Mouse (Mus musculus): ENCODE results near the gene Ap5z1.

Gene Ap5z1

DNA sequence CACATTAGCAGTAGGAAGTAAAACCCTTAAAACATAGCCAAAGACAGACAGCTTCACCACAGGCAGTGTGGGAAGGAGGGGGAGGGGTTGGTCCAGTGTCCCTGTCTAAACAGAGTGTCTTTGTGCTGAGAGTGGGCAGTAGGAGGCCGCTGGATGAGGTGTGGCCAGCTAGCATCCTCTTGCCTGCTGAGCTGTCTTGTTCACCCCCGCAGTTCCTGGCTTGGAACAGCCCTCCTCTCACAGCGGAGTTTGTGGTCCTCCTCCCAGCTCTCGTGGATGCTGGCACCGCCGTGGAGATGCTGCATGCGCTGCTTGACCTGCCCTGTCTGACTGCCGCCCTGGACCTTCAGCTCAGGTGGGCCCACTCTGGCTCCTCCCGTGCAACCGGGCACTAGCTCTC lies 10.0 kb downstream of the Ap5z1 start:
- DNase-seq (ENCODE audit: low spot score): no peak

DNA sequence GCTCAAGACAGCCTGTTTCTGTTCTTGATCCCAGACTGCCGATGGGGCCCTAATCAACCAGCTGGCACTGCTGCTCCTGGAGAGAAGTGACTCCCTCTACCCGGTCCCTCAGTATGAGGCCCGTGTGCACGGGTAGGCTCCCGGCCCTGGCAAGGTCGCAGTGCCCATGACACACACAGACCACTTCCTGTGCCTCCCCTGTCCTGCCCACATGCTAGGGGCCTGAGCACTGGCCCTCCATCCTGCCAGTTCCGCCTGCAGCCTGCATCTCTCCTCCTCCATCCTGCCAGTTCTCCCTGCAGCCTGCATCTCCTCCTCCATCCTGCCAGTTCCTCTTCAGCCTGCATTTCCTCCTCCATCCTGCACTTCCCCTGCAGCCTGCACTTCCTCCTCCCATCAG lies 11.9 kb downstream of the Ap5z1 start:
- no peak for DNase-seq (ENCODE audit: low spot score)

DNA sequence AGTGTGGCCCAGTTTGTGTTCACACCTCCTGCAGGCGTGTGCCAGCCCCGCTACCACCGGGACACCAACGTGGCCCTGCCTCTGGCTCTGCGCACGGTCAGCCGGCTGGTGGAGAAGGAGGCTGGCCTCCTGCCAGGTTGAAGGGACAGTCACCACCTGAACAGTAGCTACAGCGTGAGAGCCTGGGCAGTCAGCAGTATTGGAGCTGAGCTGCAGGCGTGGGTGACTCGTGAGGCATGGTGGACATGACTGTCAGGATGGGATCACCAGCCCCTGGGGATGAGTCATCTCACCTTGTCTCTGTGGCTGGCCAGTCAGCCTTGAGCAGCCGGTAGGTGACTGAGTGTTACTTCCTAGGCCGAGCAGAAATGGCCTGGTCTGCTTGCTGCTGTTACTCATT lies 13.6 kb downstream of the Ap5z1 start:
- no peak for DNase-seq (ENCODE audit: low spot score)

DNA sequence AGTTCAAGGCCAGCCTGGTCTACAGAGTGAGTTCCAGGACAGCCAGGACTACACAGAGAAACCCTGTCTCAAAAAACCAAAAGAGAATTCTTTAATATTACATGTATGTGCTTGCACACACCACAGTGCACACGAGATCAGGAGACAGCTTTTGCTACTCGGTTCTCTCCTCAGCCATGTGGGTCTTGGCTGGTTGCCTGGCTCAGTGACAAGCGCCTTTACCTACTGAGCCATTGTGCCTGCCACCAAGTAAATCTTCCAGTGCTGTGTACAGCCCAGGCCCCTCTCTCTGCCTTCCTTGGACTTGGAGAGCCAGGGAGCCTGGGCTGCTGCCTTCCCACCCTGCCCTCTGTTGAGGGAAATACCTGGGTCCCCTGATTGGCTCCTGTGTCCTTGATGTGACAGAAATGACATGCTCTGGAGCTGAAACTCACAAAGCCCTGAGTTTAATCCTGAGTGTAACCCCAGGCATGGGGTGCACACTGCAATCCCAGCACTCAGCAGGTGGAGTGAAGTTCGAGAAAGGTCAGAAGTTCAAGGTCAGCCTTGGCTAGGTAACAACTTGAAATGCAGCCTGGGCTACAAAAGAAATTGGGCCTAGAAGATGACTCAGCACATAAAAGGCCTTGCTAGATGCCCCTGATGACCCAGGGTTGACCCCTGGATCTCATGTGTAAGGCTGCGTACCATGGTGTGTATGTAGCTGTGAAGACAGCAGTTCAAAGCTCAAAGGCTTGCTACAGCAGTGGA lies 14.3 kb downstream of the Ap5z1 start:
- DNase-seq (ENCODE audit: low spot score): no peak

DNA sequence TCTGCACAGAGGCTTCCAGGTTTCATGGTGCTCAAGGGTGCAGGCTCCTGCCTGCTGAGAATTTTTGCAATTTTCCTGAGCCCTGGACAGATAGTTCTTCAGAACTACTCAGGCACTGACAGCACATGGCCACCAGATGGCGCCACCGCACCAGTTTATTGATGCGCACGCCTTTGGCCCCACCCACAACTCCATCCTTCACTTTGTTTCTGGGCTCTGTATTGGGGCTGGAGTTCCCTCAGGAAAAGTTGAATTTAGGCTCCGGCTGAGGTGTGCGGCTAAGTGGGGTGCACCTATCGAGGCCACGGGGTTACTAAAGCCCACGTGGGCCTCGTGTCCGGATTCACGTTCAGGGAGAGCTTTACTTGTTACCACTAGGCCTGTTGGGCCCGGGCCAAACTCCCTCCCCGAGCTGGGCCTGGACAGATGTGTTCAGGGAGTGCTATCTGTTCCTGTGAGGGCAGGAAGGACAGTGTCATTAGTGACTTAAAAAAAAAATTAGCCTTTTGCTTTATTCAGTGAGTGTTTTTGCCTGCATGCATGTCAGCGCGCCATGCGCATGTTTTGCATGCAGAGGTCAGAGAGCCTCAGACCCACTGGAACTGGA lies 15.2 kb downstream of the Ap5z1 start:
- peak; percentile 53 for DNase-seq (ENCODE audit: low spot score)

DNA sequence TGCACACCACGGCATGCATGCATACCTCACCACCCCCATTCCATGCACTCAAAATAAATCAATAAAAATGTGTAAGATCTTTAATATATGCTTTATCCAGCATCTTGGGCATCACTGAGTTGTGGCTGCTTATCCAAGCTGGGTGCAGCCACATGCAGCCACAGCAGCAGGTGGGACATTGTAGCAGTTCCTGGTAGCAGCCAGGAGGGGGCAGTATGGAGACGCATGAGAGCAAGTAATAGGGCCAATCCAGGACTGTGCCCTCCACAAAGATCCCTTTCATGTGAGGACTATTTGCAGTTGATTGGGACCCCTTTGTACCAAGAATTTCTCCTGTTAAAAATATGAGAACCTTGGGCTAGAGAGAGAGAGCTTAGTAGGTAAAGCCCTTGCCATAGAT lies 18.8 kb downstream of the Ap5z1 start:
- DNase-seq (ENCODE audit: low spot score): no peak

DNA sequence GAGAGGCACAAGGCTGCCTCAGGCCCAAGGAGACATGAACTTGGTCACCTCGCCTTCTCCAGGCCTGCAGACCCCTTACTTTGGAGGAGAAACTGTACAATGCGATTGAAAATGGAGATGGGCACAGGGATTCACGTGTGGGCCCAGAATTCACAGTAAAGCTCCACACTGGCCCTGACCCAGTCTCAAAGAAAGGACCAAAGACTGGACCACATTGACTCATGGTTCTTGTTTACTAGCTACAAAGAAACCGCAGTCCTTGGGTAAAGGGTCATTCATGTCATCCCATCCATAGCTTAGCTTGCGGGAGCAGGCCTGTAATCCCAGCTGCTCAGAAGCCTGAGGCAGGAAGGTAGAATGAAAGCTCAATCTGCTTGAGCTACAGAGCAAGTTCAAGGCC lies 19.8 kb downstream of the Ap5z1 start:
- DNase-seq (ENCODE audit: low spot score): no peak

DNA sequence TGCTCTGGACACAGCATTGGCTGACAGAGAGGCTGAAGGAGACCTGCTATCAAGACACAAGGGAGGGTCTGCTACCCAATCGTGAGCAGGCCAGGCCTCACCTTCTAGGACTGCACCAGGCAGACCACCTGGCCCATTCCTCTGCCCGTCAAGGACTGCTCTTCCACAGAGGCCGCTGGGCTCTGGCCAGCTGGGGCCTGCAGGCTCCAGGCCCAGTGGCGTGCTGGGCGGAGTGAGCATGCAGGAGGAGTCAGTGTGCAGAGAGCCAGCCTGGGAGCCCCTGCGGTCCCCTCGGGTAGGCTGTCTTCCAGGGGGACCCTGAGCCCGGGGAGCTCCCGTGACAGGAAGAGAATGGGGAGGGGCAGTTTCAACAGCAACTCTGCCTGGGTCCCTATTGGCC lies 22.9 kb downstream of the Ap5z1 start:
- DNase-seq (ENCODE audit: low spot score): no peak

DNA sequence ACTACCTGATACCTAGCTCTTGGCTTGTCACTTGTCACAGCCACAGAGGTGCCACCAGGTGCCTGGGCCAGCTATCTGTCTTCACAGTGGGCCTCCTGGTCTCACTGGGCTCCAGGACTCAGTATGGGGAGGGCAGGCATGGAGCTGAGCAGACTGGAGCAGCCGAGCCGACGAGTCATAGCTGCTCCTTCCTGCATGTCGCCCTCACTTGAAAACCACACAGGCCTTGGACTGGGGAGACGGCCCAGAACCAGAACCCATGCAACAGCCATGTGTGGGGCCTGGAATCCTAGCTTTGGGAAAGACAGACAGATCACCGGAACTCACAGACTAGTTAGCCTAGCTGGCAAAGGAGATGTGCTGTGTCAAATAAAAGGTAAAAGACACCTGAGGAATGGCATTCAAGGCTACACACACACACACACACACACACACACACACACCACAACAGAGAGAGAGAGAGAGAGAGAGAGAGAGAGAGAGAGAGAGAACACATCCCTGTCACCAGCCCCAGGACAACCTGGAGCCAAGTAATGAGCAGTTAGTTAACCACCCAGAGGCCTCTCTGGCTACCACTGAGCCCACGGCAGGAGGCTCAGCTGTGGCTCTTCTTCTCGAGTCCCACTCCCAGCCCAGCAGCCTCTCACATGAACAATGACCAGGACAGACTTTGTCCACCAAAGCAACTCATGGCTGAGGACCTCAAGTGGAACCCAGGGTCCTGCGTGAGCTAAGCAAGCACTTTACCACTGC lies 26.4 kb downstream of the Ap5z1 start:
- no peak for DNase-seq (ENCODE audit: low spot score)

DNA sequence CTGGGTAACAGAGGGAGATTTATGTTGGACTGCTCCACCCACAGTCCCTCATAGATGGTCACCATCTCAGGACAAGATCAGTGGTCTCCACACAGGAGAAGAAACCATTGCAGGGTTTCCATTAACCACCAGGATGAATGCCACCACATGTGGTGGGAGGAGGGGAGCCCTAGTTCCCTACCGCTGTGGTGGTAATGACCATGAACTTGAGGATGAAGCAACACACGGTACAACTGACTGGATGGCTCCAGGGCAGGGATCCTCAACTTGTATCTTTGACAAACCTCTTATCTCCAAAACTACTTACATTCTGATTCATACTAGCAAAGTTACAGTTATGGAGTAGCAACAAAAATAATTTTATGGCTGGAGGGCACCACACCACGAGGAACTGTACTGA lies 29.6 kb downstream of the Ap5z1 start:
- DNase-seq (ENCODE audit: low spot score): no peak

DNA sequence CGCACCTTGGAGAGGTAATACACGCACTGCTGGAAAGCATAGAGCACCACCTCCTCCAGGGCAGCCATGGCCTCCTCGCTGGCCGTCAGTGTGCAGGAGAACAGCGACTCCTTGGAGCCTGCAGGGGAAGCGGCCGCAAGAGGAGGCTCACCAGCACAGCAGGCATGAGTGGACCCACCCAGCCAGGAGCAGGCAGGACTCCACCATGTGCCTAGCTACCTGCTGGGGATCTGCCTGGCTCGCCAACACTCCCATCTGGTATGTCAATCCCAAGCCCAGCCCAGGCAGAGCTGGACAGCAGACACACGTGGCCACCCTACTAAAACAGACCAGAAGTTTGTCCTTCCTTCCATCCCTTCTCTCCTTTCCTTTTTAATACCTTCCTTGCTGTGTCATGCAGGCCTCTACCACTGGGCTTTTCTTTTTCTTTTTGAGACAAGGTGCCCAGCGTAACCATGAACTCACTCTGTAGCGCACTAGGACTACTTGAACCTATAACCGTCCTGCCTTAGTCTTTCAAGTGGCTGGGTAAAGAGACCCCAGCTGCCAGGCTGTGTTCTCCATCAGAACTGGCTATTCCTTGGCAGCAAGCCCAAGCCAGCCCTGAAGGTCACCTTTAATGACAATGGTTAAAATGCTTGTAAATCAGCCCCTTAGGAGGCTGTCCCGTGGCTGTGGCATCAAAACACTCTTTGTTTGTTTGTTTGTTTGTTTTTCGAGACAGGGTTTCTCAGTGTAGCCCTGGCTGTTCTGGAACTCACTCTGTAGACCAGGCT lies 31.8 kb downstream of the Ap5z1 start:
- no peak for DNase-seq (ENCODE audit: low spot score)

DNA sequence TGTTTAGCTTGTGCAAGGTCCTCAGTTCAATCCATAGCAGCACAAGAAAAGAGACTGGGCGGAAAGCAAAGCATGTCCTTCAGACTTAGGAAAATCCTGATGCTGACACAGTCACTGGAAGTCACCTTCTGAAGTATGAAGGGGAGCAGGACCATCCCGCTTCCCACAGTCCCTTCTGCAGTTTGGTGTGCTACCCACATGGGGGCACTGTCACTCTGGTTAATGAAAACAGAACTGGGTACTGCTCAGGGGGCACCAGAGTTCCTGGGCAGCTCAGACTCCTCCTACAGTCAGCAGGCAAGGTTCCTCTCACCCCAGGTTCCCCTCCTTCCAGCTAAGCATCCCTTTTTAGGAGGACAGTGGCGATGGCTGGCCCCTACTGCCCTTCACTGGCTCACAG lies 35.2 kb downstream of the Ap5z1 start:
- DNase-seq (ENCODE audit: low spot score): no peak

DNA sequence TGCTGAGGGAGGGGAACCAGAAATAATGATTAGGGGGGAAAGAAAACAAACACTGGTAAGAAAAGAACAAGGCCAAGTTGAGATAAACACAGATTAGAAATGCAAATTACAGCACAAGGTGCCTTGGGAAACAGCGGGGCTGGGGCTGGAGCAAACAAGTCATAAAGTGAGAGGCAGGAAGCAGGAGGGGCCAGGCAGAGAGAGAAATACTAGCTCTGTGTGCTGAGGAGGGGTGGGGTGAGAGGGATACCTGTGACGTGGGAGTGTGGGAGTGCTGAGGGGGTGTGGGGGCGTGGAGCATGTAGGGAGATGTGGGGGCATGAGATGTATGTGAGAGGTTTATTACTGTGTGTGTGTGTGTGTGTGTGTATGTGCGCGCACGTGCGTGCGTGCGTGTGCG lies 37.2 kb downstream of the Ap5z1 start:
- DNase-seq (ENCODE audit: low spot score): no peak

DNA sequence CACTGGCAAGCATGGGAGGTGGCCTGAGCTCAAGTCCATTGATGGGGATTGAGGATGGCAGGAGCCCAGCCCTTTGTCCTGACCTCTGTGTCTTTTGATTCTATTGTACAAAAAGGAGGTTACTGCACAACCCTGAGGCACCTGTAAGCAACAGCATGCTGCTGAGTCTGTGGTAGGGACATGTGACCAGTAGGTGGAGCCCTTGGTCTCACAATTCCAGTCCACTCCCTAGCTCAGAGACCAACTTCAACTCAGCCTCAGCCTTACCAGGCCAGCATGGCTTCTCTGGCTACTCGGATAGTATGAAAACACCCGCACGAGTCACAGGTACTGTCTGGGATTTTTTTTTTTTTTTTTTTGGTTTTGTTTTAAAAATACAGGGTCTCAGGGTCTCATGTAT lies 38.7 kb downstream of the Ap5z1 start:
- DNase-seq (ENCODE audit: low spot score): peak; percentile 70

DNA sequence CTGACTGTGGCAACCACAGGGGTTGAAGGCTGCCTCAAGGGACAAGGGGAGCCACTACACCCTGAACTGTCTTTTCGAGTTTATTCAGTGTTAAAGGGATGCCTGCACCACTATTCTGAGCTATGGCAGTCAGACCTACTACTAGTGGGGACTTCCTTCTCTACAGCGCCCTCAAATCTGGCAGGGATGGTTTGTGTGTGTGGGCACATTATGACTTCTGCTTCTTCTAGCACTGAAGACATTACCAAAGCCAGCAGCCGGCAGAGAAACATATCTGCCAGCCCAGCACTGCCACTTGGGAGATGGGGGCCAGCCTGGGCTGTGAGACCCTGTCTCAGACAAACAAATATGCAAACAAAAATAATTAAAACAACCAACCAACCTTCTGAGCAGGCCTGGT lies 40.4 kb downstream of the Ap5z1 start:
- no peak for DNase-seq (ENCODE audit: low spot score)

DNA sequence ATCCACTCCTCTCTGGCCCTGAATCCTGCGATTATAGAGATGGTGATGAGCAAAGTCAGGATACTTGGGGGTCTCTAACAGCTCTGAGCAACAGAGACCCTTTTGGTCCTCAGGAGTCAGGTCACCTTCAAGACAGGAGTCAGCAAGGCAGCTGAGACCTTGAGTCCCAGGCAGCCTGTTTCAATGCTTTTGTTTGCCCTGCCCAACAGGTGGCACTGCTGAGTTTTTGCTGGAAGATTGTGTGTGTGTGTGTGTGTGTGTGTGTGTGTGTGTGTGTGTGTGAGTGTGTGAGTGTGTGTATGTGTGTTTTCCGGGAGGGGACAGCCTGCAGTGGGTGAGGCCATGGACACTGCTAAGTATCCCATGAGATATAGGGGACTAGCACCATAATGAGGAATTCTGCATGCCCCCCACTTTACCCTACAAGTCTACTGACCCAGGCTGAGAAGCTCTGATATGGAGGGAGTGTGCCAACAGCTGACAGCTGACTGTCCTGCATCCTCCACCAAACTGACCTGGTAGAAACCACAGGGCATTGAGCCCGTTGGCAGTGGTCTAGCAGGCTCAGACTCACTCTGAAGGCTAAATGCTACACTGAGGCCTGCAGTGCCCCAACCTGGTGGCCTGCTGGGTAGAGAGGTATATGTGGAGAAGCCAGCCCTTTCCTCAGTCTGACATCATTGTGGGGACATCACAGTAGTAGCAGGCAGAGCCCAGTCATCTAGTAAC lies 42.1 kb downstream of the Ap5z1 start:
- DNase-seq (ENCODE audit: low spot score): no peak

DNA sequence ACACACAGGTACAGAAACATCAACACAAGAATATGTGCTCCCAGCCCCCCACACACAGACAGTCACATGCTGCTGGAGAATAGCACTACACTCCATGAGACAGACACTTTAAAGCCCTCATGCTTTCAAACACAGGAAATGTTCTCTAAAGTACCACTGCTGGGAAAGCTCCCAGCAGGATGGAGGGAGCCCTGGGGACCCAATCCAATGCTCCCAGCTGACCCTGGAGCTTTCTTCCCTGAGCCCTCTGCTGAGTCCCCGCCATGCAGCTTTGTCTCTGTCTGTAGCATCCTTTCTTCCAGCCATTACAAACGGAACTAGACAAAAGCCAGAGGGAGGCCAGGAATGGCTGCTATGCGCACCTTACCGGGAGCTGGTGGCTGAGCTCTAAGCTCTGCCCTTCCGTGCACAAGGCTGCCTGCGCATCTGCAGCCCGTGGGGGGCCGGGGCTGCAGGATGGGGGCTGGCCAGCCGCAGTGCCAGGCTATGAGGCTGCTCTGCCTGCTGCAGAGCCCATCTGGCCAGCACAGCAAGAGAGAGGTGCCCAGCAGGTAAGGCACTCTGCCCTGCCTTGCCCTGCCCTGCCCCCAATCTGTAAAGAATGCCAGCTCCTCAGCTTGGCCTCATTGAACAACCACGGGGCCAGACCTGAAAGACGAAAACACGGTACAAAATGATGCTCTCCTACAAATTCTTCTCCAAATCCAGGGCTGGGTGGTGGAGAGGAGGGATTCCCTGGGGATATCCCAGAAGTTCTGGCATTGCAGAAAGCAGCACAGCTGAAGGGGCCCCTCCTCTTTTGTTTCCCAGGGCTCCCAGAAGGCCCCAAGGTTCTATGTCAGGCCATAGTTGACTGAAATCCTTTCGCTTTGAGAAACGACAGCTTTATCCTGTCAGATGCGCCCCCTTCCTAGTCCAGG lies 45.7 kb downstream of the Ap5z1 start:
- no peak for DNase-seq (ENCODE audit: low spot score)

DNA sequence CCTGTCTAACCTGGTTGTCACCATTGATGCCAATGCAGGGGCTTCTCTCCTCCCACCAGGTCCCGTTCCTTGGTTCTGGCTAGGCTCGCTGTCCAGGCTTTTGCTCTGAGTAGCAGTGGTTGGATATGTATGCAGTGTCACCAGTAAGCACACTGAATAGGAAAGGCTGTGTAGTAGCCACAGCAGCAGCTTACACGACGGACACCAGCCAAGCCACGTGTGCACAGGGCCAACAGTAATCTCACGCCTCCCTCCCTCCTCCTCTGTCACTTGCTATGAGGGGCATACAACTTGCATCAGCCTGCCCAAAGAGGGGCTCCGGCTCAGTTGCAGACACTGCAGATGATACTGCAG lies 46.3 kb downstream of the Ap5z1 start:
- DNase-seq (ENCODE audit: low spot score): no peak

DNA sequence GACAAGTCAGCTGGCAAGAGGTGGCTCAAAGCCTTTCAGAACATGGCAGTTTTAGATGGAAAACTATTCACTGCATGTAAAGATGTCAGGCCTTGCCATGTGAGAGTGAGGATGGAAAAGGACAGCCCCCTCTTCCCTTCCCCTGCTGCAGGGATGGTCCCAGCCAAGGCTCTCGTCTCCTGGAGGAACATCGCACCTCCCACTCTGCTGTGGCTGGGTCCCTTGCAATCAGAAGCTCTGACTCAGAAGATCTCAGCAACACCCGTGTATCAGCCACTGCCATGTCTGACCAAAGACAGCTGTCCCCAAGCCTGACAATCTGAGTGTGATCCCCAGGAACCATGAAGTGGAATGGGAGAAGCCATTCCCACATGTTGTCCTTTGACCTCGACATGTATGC lies 48.4 kb downstream of the Ap5z1 start:
- DNase-seq (ENCODE audit: low spot score): no peak

DNA sequence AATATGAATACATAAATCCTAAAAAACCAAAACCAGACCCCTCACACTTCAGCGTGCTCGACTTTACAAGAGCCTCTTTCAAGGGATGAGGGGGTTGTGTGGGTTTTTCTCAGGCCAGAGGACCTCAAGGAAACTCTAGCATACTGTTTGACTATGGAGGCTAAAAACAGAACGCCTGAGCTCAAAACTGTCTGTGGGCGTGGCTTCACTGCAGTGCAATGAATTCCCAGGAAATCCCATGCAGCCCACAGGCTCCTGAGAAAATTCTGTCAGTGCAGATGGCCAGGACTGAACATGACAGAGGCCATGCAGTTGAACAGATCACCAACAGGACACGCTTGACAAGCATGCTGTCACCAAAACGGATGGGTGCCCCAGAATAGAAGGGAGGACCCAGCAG lies 55.2 kb downstream of the Ap5z1 start:
- DNase-seq (ENCODE audit: low spot score): no peak

DNA sequence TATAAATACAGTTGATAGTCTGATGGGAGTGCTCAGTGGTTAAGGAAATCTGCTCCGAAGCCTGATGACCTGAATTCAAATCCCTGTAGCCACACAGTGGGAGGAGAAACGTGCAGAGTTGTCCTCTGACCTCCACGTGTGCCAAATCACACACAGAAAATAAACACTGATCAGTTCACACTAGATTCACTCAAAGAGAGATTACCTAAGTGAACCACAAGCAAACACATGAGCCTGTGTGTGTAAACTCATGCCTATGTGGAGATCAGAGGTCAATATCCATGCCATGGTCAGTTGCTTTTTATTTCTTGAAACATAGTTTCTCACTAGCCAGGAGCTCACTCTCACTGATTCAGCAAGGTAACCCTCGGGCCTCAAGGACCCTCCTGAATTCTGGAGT lies 56.6 kb downstream of the Ap5z1 start:
- no peak for DNase-seq (ENCODE audit: low spot score)

All from ovary, adult 18-20 months (tissue).